Mouse (Mus musculus): ENCODE results near the gene Osbpl3.
"Not testable (repeated sequence)": the region's sequence is repeated elsewhere in the genome, so short reads cannot be mapped to it uniquely, and the experiment has no call there.

Osbpl3 gene

GRCm38 (mm10) chr6:50453651-50454050 lies 2.4 kb downstream of the Osbpl3 start:
- DNase-seq (ENCODE audit: low spot score in 2 of 2): no peak

- DNase-seq (ENCODE audit: low spot score in 2 of 2): no peak
Observed at GRCm38 (mm10) chr6:50452220-50452619, 3.8 kb downstream of the Osbpl3 start.

- DNase-seq (ENCODE audit: low spot score in 2 of 2): no peak
Observed at GRCm38 (mm10) chr6:50445616-50446015, 10.4 kb downstream of the Osbpl3 start.

GRCm38 (mm10) chr6:50440966-50441862 lies 14.8 kb downstream of the Osbpl3 start:
- DNase-seq (ENCODE audit: low spot score in 2 of 2): no peak

- DNase-seq (ENCODE audit: low spot score in 2 of 2): peak in 1 of 2 experiments; percentile 20
Observed at GRCm38 (mm10) chr6:50440197-50440596, 15.8 kb downstream of the Osbpl3 start.

- not testable (repeated sequence) for DNase-seq (ENCODE audit: low spot score in 2 of 2)
Observed at GRCm38 (mm10) chr6:50438900-50439299, 17.1 kb downstream of the Osbpl3 start.

GRCm38 (mm10) chr6:50437815-50438214 lies 18.2 kb downstream of the Osbpl3 start:
- no peak for DNase-seq (ENCODE audit: low spot score in 2 of 2)

- no peak for DNase-seq (ENCODE audit: low spot score in 2 of 2)
Observed at GRCm38 (mm10) chr6:50436661-50437060, 19.3 kb downstream of the Osbpl3 start.

GRCm38 (mm10) chr6:50432491-50432890 lies 23.5 kb downstream of the Osbpl3 start:
- no peak for DNase-seq (ENCODE audit: low spot score in 2 of 2)

- DNase-seq (ENCODE audit: low spot score in 2 of 2): no peak
Observed at GRCm38 (mm10) chr6:50429299-50429698, 26.7 kb downstream of the Osbpl3 start.

GRCm38 (mm10) chr6:50427051-50427732 lies 28.8 kb downstream of the Osbpl3 start:
- no peak for DNase-seq (ENCODE audit: low spot score in 2 of 2)

- DNase-seq (ENCODE audit: low spot score in 2 of 2): no peak
Observed at GRCm38 (mm10) chr6:50426571-50426970, 29.4 kb downstream of the Osbpl3 start.

GRCm38 (mm10) chr6:50424271-50424670 lies 31.7 kb downstream of the Osbpl3 start:
- no peak for DNase-seq (ENCODE audit: low spot score in 2 of 2)

GRCm38 (mm10) chr6:50420413-50420812 lies 35.6 kb downstream of the Osbpl3 start:
- DNase-seq (ENCODE audit: low spot score in 2 of 2): no peak

- DNase-seq (ENCODE audit: low spot score in 2 of 2): no peak
Observed at GRCm38 (mm10) chr6:50419518-50420290, 36.3 kb downstream of the Osbpl3 start.

- no peak for DNase-seq (ENCODE audit: low spot score in 2 of 2)
Observed at GRCm38 (mm10) chr6:50418951-50419350, 37.0 kb downstream of the Osbpl3 start.

GRCm38 (mm10) chr6:50416854-50417253 lies 39.1 kb downstream of the Osbpl3 start:
- no peak for DNase-seq (ENCODE audit: low spot score in 2 of 2)

GRCm38 (mm10) chr6:50415431-50415830 lies 40.6 kb downstream of the Osbpl3 start:
- no peak for DNase-seq (ENCODE audit: low spot score in 2 of 2)

- no peak for DNase-seq (ENCODE audit: low spot score in 2 of 2)
Observed at GRCm38 (mm10) chr6:50414547-50414946, 41.5 kb downstream of the Osbpl3 start.

GRCm38 (mm10) chr6:50413381-50413780 lies 42.6 kb downstream of the Osbpl3 start:
- no peak for DNase-seq (ENCODE audit: low spot score in 2 of 2)

GRCm38 (mm10) chr6:50412174-50412573 lies 43.8 kb downstream of the Osbpl3 start:
- DNase-seq (ENCODE audit: low spot score in 2 of 2): peak; percentile 27 to 43

- DNase-seq (ENCODE audit: low spot score in 2 of 2): no peak
Observed at GRCm38 (mm10) chr6:50404698-50405097, 51.3 kb downstream of the Osbpl3 start.

Data from frontal cortex, postnatal 10 days (tissue).